Mouse (Mus musculus): ENCODE measurements at regions not wholly inside any gene's neighbourhood (a gene's known extent, or its start where the extent isn't known, plus 50 kb on each side); places are given as distances from the start of the nearest gene placed in this dataset.
A peak's percentile ranks its signal among the peaks of the same experiment; 100 is the strongest.

- Histone ChIP-seq H3K36me3 (ENCODE audit: insufficient read depth, low read length) (no peaks in the 10 kb centered on the region), H3K27me3 (ENCODE audit: insufficient read depth, low read length) (no peaks in the 10 kb centered on the region), H3K4me3 (ENCODE audit: low read depth, low read length) (no peak overlapping the region), H3K9ac (replicated peaks; ENCODE audit: low read length, poor library complexity, severe bottlenecking) (no peak overlapping the region), H3K4me2 (ENCODE audit: low read depth, low read length, poor library complexity, severe bottlenecking) (no peak overlapping the region), H3K4me1 (ENCODE audit: insufficient read depth, low read length) (no peaks in the 10 kb centered on the region), H3K27ac (ENCODE audit: low read depth, low read length) (no peak overlapping the region), H3K9me3 (ENCODE audit: low read length) (no peaks in the 10 kb centered on the region)
- WGBS = 89% methylated on average over 2 of the region's 2 CpGs
- ATAC-seq (ENCODE audit: low FRiP score) = no peak
- TF ChIP-seq CTCF (IDR thresholded peaks at IDR 0.05) = no peak
- DNase-seq (ENCODE audit: low spot score) = no peak
Observed at GRCm38 (mm10) chr13:101025488-101025887, 192.3 kb upstream of the Slc30a5 start.

GRCm38 (mm10) chr13:101024971-101025370, 191.7 kb upstream of the Slc30a5 start:
- no peaks in the 10 kb centered on the region for H3K27me3 ChIP-seq (ENCODE audit: insufficient read depth, low read length)
- no peaks in the 10 kb centered on the region for H3K36me3 ChIP-seq (ENCODE audit: insufficient read depth, low read length)

GRCm38 (mm10) chr13:101019272-101019676, 186.0 kb upstream of the Slc30a5 start:
- Histone ChIP-seq H3K9me3 (ENCODE audit: low read length) (no peaks in the 10 kb centered on the region), H3K4me3 (ENCODE audit: low read depth, low read length) (no peak overlapping the region), H3K9ac (replicated peaks; ENCODE audit: low read length, poor library complexity, severe bottlenecking) (no peak overlapping the region), H3K36me3 (ENCODE audit: insufficient read depth, low read length) (no peaks in the 10 kb centered on the region), H3K27me3 (ENCODE audit: insufficient read depth, low read length) (no peaks in the 10 kb centered on the region), H3K4me1 (ENCODE audit: insufficient read depth, low read length) (no peaks in the 10 kb centered on the region), H3K4me2 (ENCODE audit: low read depth, low read length, poor library complexity, severe bottlenecking) (no peak overlapping the region), H3K27ac (ENCODE audit: low read depth, low read length) (no peak overlapping the region)
- DNase-seq (ENCODE audit: low spot score) (peak; percentile 26), ATAC-seq (ENCODE audit: low FRiP score) (peak; percentile 65)
- 59% methylated on average over 7 of the region's 7 CpGs for WGBS
- no peak for TF ChIP-seq CTCF (IDR thresholded peaks at IDR 0.05)

More at GRCm38 (mm10) chr13:101024971-101025370, 191.7 kb upstream of the Slc30a5 start:
- Histone ChIP-seq H3K4me1 (ENCODE audit: insufficient read depth, low read length) (no peaks in the 10 kb centered on the region), H3K4me2 (ENCODE audit: low read depth, low read length, poor library complexity, severe bottlenecking) (no peak overlapping the region), H3K4me3 (ENCODE audit: low read depth, low read length) (no peak overlapping the region), H3K27ac (ENCODE audit: low read depth, low read length) (no peak overlapping the region), H3K9me3 (ENCODE audit: low read length) (no peaks in the 10 kb centered on the region), H3K9ac (replicated peaks; ENCODE audit: low read length, poor library complexity, severe bottlenecking) (no peak overlapping the region)
- no peak for DNase-seq (ENCODE audit: low spot score)
- WGBS = 91% methylated on average over 2 of the region's 2 CpGs
- ATAC-seq (ENCODE audit: low FRiP score) = no peak
- TF ChIP-seq CTCF (IDR thresholded peaks at IDR 0.05) = no peak

- Histone ChIP-seq H3K27ac (ENCODE audit: low read depth, low read length) (no peak overlapping the region), H3K9me3 (ENCODE audit: low read length) (no peaks in the 10 kb centered on the region), H3K27me3 (ENCODE audit: insufficient read depth, low read length) (no peaks in the 10 kb centered on the region), H3K9ac (replicated peaks; ENCODE audit: low read length, poor library complexity, severe bottlenecking) (no peak overlapping the region), H3K4me1 (ENCODE audit: insufficient read depth, low read length) (no peaks in the 10 kb centered on the region), H3K36me3 (ENCODE audit: insufficient read depth, low read length) (no peaks in the 10 kb centered on the region), H3K4me3 (ENCODE audit: low read depth, low read length) (no peak overlapping the region), H3K4me2 (ENCODE audit: low read depth, low read length, poor library complexity, severe bottlenecking) (no peak overlapping the region)
- 85% methylated on average over 6 of the region's 6 CpGs for WGBS
- ATAC-seq (ENCODE audit: low FRiP score) (no peak), DNase-seq (ENCODE audit: low spot score) (no peak)
- no peak for TF ChIP-seq CTCF (IDR thresholded peaks at IDR 0.05)
Observed at GRCm38 (mm10) chr13:101017041-101017440, 183.8 kb upstream of the Slc30a5 start.

GRCm38 (mm10) chr13:101016181-101016580, 183.0 kb upstream of the Slc30a5 start:
- H3K4me3 ChIP-seq (ENCODE audit: low read depth, low read length) = no peak overlapping the region
- H3K36me3 ChIP-seq (ENCODE audit: insufficient read depth, low read length) = no peaks in the 10 kb centered on the region
- H3K4me2 ChIP-seq (ENCODE audit: low read depth, low read length, poor library complexity, severe bottlenecking) = no peak overlapping the region
- no peak overlapping the region for H3K9ac ChIP-seq (replicated peaks; ENCODE audit: low read length, poor library complexity, severe bottlenecking)
- DNase-seq (ENCODE audit: low spot score) (no peak), ATAC-seq (ENCODE audit: low FRiP score) (no peak)
- 94% methylated on average over 1 of the region's 1 CpGs for WGBS
- no peak for TF ChIP-seq CTCF (IDR thresholded peaks at IDR 0.05)
- no peak overlapping the region for H3K27ac ChIP-seq (ENCODE audit: low read depth, low read length)
- no peaks in the 10 kb centered on the region for H3K4me1 ChIP-seq (ENCODE audit: insufficient read depth, low read length)
- H3K9me3 ChIP-seq (ENCODE audit: low read length) = no peaks in the 10 kb centered on the region
- H3K27me3 ChIP-seq (ENCODE audit: insufficient read depth, low read length) = no peaks in the 10 kb centered on the region

GRCm38 (mm10) chr13:101015435-101015834, 182.2 kb upstream of the Slc30a5 start:
- no peak for TF ChIP-seq CTCF (IDR thresholded peaks at IDR 0.05)
- Histone ChIP-seq H3K4me3 (ENCODE audit: low read depth, low read length) (no peak overlapping the region), H3K9me3 (ENCODE audit: low read length) (no peaks in the 10 kb centered on the region), H3K4me1 (ENCODE audit: insufficient read depth, low read length) (no peaks in the 10 kb centered on the region), H3K9ac (replicated peaks; ENCODE audit: low read length, poor library complexity, severe bottlenecking) (no peak overlapping the region), H3K36me3 (ENCODE audit: insufficient read depth, low read length) (no peaks in the 10 kb centered on the region), H3K27ac (ENCODE audit: low read depth, low read length) (no peak overlapping the region), H3K4me2 (ENCODE audit: low read depth, low read length, poor library complexity, severe bottlenecking) (no peak overlapping the region), H3K27me3 (ENCODE audit: insufficient read depth, low read length) (no peaks in the 10 kb centered on the region)
- DNase-seq (ENCODE audit: low spot score) (no peak), ATAC-seq (ENCODE audit: low FRiP score) (no peak)
- WGBS = 89% methylated on average over 3 of the region's 3 CpGs

Data from midbrain, postnatal 0 days (tissue).